Mouse (Mus musculus) adrenal gland, postnatal 10 days (tissue): ENCODE results near the gene Odf4. TPM values are rescaled to one million over a fixed set of nuclear protein-coding genes. Genes with fewer than 3 reads are reported as not detected.
"Not testable (repeated sequence)": the region's sequence is repeated elsewhere in the genome, so short reads cannot be mapped to it uniquely, and the experiment has no call there.

Source experiments
- DNase-seq: peaks from one replicate; pipeline ENCODE4 v3.0.0; 2021; ENCODE audit warnings: mixed read lengths
- total RNA-seq, 2 experiments: library from RNA; stranded (reverse); gene quantifications; 2 replicates each; pipeline ENCODE4 v1.2.3; 2021

The Odf4 gene
- total RNA-seq, 2 experiments from 2014 or later: 0.27 to 0.60 TPM

GRCm38 (mm10) chr11:68946806-68947440, 20.0 kb upstream of the Odf4 start:
- no peak for DNase-seq

DNA sequence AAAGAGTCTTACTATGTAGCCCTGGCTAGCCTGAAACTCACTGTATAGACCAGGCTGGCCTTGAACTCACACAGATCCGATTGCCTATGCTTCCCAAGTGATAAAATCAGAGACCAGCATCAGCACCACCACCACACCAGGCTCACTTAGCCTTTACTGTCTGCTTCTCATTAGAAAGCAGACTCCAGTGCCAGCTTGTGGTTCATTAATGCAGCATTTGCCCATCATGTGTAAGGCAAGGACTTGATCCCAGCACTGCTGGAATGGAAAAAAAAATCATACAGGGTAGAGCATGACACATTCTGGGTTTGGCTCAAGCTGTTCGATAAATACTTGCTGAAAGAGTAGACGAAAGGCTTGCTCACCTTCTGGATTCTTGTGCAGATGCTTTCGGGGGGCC, 19.1 kb upstream of the Odf4 start:
- DNase-seq: no peak

GRCm38 (mm10) chr11:68945245-68945644, 18.4 kb upstream of the Odf4 start:
- DNase-seq: no peak

DNA sequence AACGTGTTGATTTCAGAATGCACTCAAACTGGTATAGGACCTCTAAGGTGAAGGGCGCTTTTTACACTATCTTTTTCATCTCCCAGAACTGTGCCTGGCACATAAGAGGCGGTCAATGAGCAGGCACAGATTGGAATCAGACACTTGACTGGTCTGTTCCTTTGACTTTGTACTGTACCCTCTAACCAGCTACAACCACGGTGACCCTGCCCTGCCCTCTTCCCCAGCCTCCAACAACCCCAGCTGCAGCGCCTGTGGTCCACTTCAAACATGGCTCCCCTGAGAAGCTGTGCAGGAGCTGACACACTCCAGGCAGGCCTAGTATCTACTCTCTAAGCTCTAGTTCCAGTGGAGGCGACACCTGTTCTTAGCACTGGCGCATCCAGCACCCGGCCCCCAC, 15.8 kb upstream of the Odf4 start:
- no peak for DNase-seq

DNA sequence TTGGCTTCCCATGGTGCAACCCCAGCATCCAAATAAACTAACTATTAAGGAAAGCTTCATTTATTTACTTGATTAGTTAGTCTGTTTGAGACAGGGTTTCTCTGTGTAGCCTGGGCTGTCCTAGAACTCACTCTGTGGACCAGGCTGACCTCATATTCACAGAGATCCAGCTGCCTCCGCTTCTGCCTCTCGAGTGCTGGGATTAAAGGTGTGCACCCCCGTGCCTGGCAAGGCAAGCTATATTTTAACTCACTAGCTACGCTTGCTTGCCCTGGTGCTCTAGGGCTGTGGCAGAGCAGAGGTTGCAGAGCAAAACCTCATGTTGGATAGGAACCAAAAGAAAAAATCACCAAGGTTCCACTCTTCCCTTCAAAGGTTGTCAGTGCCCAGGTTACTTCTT, 13.6 kb upstream of the Odf4 start:
- DNase-seq: no peak

DNA sequence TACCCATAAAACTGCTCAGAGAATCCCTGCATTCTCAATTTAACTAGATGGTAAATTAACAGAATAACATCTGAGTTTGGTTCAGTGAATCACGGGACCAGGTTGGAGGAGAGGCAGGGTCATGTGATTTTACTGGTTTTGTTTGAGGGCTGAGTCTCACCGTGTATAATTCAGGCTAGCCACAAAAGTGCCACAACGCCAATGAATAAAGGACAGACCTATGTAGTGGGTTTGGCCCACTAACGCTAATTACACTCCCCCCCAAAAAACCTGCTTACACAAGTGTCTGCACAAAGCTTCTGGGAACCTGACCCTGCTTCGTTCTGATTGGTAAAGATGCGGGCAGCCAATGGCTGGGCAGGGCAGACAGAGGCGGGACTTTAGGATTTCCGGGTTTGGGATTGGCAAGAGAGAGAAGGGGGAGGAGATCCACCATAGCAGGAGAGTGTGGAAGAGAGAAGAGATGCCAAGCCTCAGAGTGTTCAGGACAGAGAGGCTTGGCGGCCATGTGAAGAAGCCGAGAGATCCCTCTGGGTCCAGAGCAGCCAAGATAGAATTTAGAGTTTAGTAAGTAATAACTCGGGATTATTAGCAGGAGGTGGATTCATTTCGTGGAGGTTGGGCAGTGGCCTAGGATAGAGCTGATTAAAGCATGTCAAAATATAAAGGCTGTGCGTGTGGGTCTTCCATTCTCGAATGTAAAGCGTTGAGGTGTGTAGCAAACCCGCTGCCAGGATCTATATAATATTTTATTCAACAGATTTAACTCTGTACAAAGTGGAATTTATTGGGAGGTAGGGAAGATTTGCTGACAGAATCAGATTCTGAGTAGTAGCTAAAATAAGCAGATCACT, 12.8 kb upstream of the Odf4 start:
- DNase-seq: peak; percentile 90

DNA sequence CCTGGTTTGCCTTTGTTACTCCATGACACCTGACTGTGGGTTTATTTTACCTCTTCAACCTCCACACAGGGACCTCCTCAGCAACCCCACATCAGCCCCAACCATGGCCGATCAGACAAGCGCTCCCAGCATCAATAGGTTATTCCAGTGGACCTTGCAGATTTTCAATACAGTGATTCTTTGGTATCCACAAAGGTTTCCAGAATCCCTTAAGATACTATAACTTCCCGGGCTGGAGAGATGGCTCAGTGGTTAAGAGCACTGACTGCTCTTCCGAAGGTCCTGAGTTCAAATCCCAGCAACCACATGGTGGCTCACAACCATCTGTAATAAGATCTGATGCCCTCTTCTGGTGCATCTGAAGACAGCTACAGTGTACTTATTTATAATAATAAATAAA, 10.1 kb upstream of the Odf4 start:
- not testable (repeated sequence) for DNase-seq

- DNase-seq: no peak
Observed at GRCm38 (mm10) chr11:68933885-68934507, 7.1 kb upstream of the Odf4 start.

GRCm38 (mm10) chr11:68929947-68930346, 3.1 kb upstream of the Odf4 start:
- no peak for DNase-seq

- DNase-seq: no peak
Observed at GRCm38 (mm10) chr11:68924749-68925148, 2.1 kb downstream of the Odf4 start.

- no peak for DNase-seq
Observed at GRCm38 (mm10) chr11:68923191-68923590, 3.7 kb downstream of the Odf4 start.

DNA sequence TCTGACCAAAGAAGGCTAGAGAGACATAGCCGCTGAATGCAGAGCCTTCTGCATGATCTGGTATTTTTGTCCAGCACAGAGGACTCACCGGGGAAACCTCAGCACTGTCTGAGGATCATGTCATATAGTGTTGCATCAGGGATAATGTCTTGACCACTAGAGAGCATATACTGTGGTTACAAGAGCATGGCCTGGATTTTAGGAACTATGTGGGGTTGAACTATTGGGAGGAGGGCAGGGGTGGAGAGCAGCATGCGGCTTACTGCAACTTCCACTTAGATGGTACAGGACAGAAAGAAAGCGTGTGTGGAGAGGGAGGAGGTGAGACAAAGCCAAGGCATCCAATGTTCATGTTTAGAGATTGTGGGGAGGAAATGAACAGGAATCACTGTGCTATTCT, 12.3 kb downstream of the Odf4 start:
- DNase-seq: no peak

GRCm38 (mm10) chr11:68911531-68912177, 15.2 kb downstream of the Odf4 start:
- no peak for DNase-seq

DNA sequence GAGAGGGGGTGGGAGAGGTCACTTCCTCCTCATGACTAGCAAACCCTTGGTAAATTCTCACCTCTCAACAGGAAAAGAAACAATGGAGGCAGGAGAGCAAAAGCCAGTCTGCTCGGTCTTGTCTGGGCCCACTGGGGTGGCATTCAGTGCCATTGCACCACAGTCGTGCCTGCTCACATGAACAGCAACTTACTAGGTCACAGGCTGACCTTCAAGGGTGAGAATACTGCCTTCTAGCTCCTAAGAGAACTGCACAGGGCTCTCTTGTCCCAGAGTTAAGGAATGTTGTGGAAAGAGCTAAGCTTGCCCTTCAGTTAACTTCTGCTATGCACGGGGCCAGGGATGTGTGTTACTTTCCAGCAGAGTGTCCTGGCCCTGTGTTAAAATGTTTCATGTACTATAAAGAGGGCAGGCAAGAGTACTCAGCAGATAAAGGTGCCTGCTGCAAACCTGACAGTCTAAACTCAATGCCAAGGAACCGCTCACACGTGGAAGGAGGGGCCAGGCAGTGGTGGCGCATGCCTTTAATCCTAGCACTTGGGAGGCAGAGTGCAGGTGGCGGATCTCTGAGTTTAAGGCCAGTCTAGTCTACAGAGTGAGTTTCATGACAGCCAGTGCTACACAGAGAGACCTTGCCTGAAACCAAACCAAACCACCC, 17.9 kb downstream of the Odf4 start:
- peak; percentile 38 for DNase-seq

GRCm38 (mm10) chr11:68907251-68907650, 19.6 kb downstream of the Odf4 start:
- DNase-seq: no peak

GRCm38 (mm10) chr11:68906461-68906790, 20.5 kb downstream of the Odf4 start:
- peak; percentile 23 for DNase-seq

GRCm38 (mm10) chr11:68905665-68906460, 21.0 kb downstream of the Odf4 start:
- DNase-seq: no peak

DNA sequence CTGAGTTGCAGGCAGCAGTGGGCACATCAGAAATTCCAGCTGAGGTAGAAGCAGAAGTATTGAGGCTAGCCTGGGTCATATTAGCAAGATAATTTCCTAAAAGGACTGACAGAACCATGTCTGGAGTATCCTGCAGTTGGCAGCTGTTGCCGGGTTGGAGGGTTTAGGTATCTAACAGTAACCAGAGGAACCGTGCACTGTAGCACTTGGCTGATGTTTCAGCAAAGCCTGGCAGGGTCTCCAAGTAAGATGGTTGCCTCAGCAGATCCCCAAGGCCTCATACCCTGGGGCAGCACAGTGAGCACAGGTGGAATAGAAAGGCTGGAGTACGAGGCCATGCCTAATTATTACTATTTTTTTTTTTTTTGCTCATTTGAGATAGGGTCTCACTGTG, 21.7 kb downstream of the Odf4 start:
- DNase-seq: no peak

- peak; percentile 82 for DNase-seq
Observed at GRCm38 (mm10) chr11:68904375-68905137, 22.3 kb downstream of the Odf4 start.

GRCm38 (mm10) chr11:68903775-68904174, 23.1 kb downstream of the Odf4 start:
- DNase-seq: no peak

- DNase-seq: no peak
Observed at GRCm38 (mm10) chr11:68902823-68903222, 24.1 kb downstream of the Odf4 start.
